Mouse (Mus musculus): ENCODE results near the gene Cacng2. TPM values are rescaled to one million over a fixed set of nuclear protein-coding genes. Genes with fewer than 3 reads are reported as not detected.

The Cacng2 gene
- total and polyA plus RNA-seq, 2 experiments from 2014 or later, result 19.8 to 24.4 TPM

DNA sequence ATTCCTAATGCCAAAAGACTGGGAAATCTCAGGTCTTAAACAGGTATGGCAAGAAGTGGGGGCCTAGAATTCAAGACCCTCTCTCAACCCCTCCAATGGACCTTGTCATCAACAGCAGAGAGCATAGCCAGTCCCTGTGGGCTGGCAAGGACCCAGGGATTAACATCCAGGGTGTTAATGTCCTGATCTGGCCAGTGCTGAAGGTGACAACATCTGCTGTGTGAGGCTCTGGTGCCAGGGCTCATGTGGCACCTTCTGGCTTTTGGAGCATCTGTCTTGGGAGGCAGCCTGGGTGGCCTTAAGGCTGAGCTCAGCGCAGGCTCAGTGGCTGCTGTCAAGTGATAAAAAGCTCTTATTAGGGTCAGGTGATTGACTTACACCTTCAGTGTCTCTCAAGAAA lies 62.9 kb downstream of the Cacng2 start:
- TF ChIP-seq CTCF (IDR thresholded peaks at IDR 0.05; ENCODE audit: low read depth), result no peak
- Histone ChIP-seq H3K9ac (replicated peaks; ENCODE audit: low read length) (no peak overlapping the region), H3K36me3 (ENCODE audit: insufficient read depth, low read length) (no peaks in the 10 kb centered on the region), H3K4me3 (ENCODE audit: low read length) (no peak overlapping the region), H3K4me1 (ENCODE audit: insufficient read depth, low read length) (no peaks in the 10 kb centered on the region), H3K4me2 (ENCODE audit: low read depth, low read length) (no peak overlapping the region), H3K27me3 (ENCODE audit: insufficient read depth, low read length) (no peaks in the 10 kb centered on the region), H3K9me3 (ENCODE audit: low read length) (no peaks in the 10 kb centered on the region), H3K27ac (0 out of 2 replicates have a peak overlapping the region, but pooled peaks have one; percentile 15)
- ATAC-seq, result peak; percentile 71
- DNase-seq (ENCODE audit: low spot score), result peak; percentile 60
- WGBS, result 35% methylated on average over 1 of the region's 1 CpGs

DNA sequence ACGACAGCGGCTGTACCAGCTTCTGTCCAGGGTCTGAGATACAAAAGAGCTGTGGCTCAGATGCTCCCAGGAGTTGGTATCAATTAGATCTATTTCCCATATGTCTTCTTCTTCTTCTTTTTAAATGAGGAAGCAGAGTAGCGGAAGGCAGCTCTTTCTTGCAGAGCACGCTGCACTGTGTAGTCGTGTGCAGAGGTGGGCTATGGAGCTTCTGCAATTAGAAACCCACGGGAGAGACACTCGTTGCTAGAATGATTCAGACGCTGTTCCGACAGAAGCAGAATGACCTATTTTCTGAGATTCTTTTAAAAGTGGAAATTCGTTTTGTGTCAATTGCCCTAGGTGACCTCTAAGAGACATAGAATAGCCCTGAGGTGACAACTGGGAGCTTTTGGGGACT lies 69.1 kb downstream of the Cacng2 start:
- no peak for TF ChIP-seq CTCF (IDR thresholded peaks at IDR 0.05; ENCODE audit: low read depth)
- Histone ChIP-seq H3K4me1 (ENCODE audit: insufficient read depth, low read length) (peaks cover 6% of the 10 kb centered on the region; the same call in 1 of the 2 replicates), H3K9me3 (ENCODE audit: low read length) (no peaks in the 10 kb centered on the region), H3K27ac (no peak overlapping the region), H3K9ac (replicated peaks; ENCODE audit: low read length) (no peak overlapping the region), H3K4me2 (ENCODE audit: low read depth, low read length) (no peak overlapping the region), H3K4me3 (ENCODE audit: low read length) (no peak overlapping the region), H3K36me3 (ENCODE audit: insufficient read depth, low read length) (no peaks in the 10 kb centered on the region), H3K27me3 (ENCODE audit: insufficient read depth, low read length) (no peaks in the 10 kb centered on the region)
- WGBS, result 76% methylated on average over 10 of the region's 10 CpGs
- ATAC-seq, result no peak
- DNase-seq (ENCODE audit: low spot score), result no peak

DNA sequence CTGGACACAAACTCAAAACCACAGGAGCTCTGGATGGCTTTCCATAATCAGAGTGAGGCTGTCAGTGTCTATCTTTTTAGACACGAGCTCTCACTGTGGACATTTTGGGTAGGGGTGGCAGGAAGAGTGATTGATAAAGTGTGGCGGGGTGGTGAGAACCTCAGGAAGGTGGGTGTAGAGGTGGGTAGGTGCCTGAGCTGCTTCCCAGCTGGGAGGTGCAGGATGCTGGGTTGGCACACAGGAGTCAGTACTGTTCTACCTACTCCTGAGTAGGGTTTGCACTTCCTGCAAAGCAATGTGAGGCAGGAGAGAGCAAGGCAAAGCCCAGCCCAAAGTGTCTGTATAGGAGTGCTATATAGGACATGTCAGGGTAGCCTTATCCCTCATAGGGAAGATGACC lies 69.9 kb downstream of the Cacng2 start:
- no peak for ATAC-seq
- Histone ChIP-seq H3K9ac (replicated peaks; ENCODE audit: low read length) (no peak overlapping the region), H3K27me3 (ENCODE audit: insufficient read depth, low read length) (no peaks in the 10 kb centered on the region), H3K4me3 (ENCODE audit: low read length) (no peak overlapping the region), H3K4me2 (ENCODE audit: low read depth, low read length) (no peak overlapping the region), H3K27ac (no peak overlapping the region), H3K9me3 (ENCODE audit: low read length) (no peaks in the 10 kb centered on the region), H3K4me1 (ENCODE audit: insufficient read depth, low read length) (peaks cover 6% of the 10 kb centered on the region; the same call in 1 of the 2 replicates), H3K36me3 (ENCODE audit: insufficient read depth, low read length) (no peaks in the 10 kb centered on the region)
- DNase-seq (ENCODE audit: low spot score), result no peak
- TF ChIP-seq CTCF (IDR thresholded peaks at IDR 0.05; ENCODE audit: low read depth), result no peak
- 86% methylated on average over 2 of the region's 2 CpGs for WGBS

DNA sequence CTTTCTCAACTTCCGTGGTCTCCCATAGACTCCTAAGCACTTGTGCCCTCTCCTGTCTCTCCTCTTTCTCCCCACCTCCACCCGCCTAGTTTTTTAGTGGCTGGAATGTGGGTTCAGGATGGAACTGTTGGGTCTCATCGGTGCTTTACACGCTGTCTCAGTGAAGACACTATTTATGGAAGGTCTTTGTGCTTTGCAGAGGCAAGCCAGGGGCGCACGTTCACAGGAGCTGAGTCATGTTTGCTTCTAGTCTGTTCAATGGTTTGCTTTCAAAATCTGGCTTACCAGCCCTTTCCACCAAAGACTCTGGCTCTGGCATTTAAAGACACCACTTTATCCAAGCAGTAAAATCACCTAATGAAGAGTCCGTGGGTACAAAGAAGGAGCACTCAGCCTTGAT lies 74.0 kb downstream of the Cacng2 start:
- ATAC-seq, result no peak
- Histone ChIP-seq H3K27me3 (ENCODE audit: insufficient read depth, low read length) (no peaks in the 10 kb centered on the region), H3K27ac (no peak overlapping the region), H3K36me3 (ENCODE audit: insufficient read depth, low read length) (no peaks in the 10 kb centered on the region), H3K9me3 (ENCODE audit: low read length) (no peaks in the 10 kb centered on the region), H3K4me2 (ENCODE audit: low read depth, low read length) (no peak overlapping the region), H3K4me3 (ENCODE audit: low read length) (no peak overlapping the region), H3K4me1 (ENCODE audit: insufficient read depth, low read length) (peaks cover 6% of the 10 kb centered on the region; the same call in 1 of the 2 replicates), H3K9ac (replicated peaks; ENCODE audit: low read length) (no peak overlapping the region)
- WGBS, result 65% methylated on average over 7 of the region's 7 CpGs
- TF ChIP-seq CTCF (IDR thresholded peaks at IDR 0.05; ENCODE audit: low read depth), result no peak
- DNase-seq (ENCODE audit: low spot score), result no peak

DNA sequence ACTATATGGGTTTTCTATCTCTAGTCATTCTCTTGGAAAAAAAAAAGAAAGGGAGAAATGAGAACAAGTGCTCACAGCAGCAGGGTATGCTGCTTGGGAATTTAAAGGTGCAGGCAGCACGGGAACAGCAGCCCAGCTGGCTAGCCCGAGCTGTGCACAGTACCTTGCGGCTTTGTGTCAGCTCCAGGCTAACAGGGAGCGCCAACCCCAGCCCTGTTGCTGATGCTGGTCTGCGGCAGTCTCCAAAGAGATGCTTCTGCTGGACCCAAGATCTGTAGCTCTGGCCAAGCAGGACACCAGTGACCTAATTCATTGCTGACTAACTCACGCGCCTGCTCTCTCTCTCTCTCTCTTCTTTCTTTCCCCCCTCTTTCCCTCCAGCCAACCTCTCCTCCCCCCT lies 74.5 kb downstream of the Cacng2 start:
- H3K9me3 ChIP-seq (ENCODE audit: low read length), result no peaks in the 10 kb centered on the region
- no peak overlapping the region for H3K4me3 ChIP-seq (ENCODE audit: low read length)
- no peak for TF ChIP-seq CTCF (IDR thresholded peaks at IDR 0.05; ENCODE audit: low read depth)
- ATAC-seq (no peak), DNase-seq (ENCODE audit: low spot score) (no peak)
- WGBS, result 52% methylated on average over 7 of the region's 7 CpGs
- H3K27me3 ChIP-seq (ENCODE audit: insufficient read depth, low read length), result no peaks in the 10 kb centered on the region
- H3K36me3 ChIP-seq (ENCODE audit: insufficient read depth, low read length), result no peaks in the 10 kb centered on the region
- no peak overlapping the region for H3K4me2 ChIP-seq (ENCODE audit: low read depth, low read length)
- peak overlapping the region; percentile 62; the same call in 1 of the 2 replicates for H3K27ac ChIP-seq
- peaks cover 6% of the 10 kb centered on the region; the same call in 1 of the 2 replicates for H3K4me1 ChIP-seq (ENCODE audit: insufficient read depth, low read length)
- H3K9ac ChIP-seq (replicated peaks; ENCODE audit: low read length), result no peak overlapping the region

DNA sequence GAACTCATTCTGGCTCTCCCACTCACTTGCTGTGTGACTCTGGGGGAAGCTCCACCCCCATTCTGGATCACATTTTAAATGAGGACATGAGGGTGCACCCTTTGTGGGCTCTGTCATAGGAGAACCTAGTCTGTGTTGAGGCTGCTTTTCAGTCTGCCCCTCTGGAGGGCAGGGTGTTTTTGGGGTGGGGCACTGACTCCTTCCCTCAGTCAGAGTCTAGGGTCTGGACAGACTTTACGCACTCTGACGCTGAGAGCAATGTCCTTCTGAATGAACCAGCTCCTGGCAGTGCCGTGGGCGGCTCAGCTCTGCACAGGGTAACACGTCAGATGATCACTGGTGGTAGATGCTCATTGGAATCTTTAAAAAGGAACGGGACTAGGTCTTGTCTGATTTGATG lies 75.0 kb downstream of the Cacng2 start:
- H3K27ac ChIP-seq, result peak overlapping the region; percentile 62; the same call in 1 of the 2 replicates
- 63% methylated on average over 6 of the region's 6 CpGs for WGBS
- H3K9me3 ChIP-seq (ENCODE audit: low read length), result no peaks in the 10 kb centered on the region
- DNase-seq (ENCODE audit: low spot score) (no peak), ATAC-seq (peak; percentile 67)
- H3K4me1 ChIP-seq (ENCODE audit: insufficient read depth, low read length), result peaks cover 6% of the 10 kb centered on the region; the same call in 1 of the 2 replicates
- H3K4me3 ChIP-seq (ENCODE audit: low read length), result no peak overlapping the region
- no peak overlapping the region; the same call in 1 of the 2 replicates for H3K9ac ChIP-seq (replicated peaks; ENCODE audit: low read length)
- H3K4me2 ChIP-seq (ENCODE audit: low read depth, low read length), result no peak overlapping the region
- no peak for TF ChIP-seq CTCF (IDR thresholded peaks at IDR 0.05; ENCODE audit: low read depth)
- no peaks in the 10 kb centered on the region for H3K27me3 ChIP-seq (ENCODE audit: insufficient read depth, low read length)
- H3K36me3 ChIP-seq (ENCODE audit: insufficient read depth, low read length), result no peaks in the 10 kb centered on the region

DNA sequence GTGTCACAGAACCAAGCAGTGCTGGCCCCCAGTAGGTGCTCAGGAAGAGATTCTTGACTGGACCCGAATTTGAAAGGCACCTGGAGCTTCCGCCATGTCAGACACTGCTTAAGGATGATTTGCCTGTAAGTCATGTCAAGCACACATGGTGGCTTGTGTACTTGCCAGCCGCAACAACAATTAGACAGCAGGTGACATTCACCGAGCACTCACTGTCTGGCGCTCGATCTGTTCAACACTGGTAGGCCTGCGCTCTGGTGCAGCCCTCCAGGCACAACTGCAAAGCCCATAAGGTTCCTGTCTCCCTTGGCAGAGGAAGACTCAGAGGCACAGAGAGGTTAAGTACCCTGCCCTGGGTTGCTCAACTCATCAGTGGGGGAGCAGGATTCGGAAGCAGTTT lies 77.1 kb downstream of the Cacng2 start:
- Histone ChIP-seq H3K4me3 (ENCODE audit: low read length) (no peak overlapping the region), H3K27me3 (ENCODE audit: insufficient read depth, low read length) (no peaks in the 10 kb centered on the region), H3K36me3 (ENCODE audit: insufficient read depth, low read length) (no peaks in the 10 kb centered on the region), H3K4me1 (ENCODE audit: insufficient read depth, low read length) (peaks cover 6% of the 10 kb centered on the region; the same call in 1 of the 2 replicates), H3K4me2 (ENCODE audit: low read depth, low read length) (no peak overlapping the region), H3K9me3 (ENCODE audit: low read length) (no peaks in the 10 kb centered on the region), H3K9ac (replicated peaks; ENCODE audit: low read length) (no peak overlapping the region), H3K27ac (no peak overlapping the region)
- DNase-seq (ENCODE audit: low spot score), result no peak
- no peak for ATAC-seq
- 62% methylated on average over 8 of the region's 8 CpGs for WGBS
- no peak for TF ChIP-seq CTCF (IDR thresholded peaks at IDR 0.05; ENCODE audit: low read depth)

Data from hindbrain, postnatal 0 days (tissue).